Mouse (Mus musculus) liver, adult 2 months (tissue): ENCODE data around the gene Adgre5. TPM values are rescaled to one million over a fixed set of nuclear protein-coding genes. Genes with fewer than 3 reads are reported as not detected.

Experiments
- DNase-seq: peaks from one replicate; pipeline ENCODE4 v3.0.0-alpha.2; 2011; ENCODE audit warnings: low read depth, low spot score; ENCODE audit errors: extremely low read depth
- H3K27ac ChIP-seq: fragments of 200-500 bp; replicated peaks from 2 replicates; pipeline ENCODE4 v1.5.1; 2012; ENCODE audit warnings: low read depth, mild to moderate bottlenecking, control low read depth, inconsistent platforms, low read length; ENCODE audit not compliant: insufficient read depth
- H3K27me3 ChIP-seq: fragments of 200-500 bp; 2 replicates; pipeline ENCODE4 v1.6.1; 2012; ENCODE audit warnings: mild to moderate bottlenecking, moderate library complexity, low read length, inconsistent platforms; ENCODE audit not compliant: control insufficient read depth, insufficient read depth
- H3K36me3 ChIP-seq: fragments of 200-500 bp; 2 replicates; pipeline ENCODE4 v1.6.1; 2012; ENCODE audit warnings: low read length, inconsistent platforms; ENCODE audit not compliant: control insufficient read depth, insufficient read depth
- H3K4me1 ChIP-seq: fragments of 200-500 bp; 2 replicates; pipeline ENCODE4 v1.6.1; 2011; ENCODE audit warnings: low read length; ENCODE audit not compliant: control insufficient read depth, insufficient read depth
- H3K4me3 ChIP-seq: fragments of 200-500 bp; 2 replicates; pipeline ENCODE4 v1.5.1; 2011; ENCODE audit warnings: low read depth, mild to moderate bottlenecking, control low read depth, low read length, moderate library complexity; ENCODE audit not compliant: insufficient read depth
- H3K79me2 ChIP-seq: fragments of 200-500 bp; 2 replicates; pipeline ENCODE4 v1.6.1; 2012; ENCODE audit warnings: inconsistent platforms, mild to moderate bottlenecking, low read length, moderate library complexity; ENCODE audit not compliant: control insufficient read depth, insufficient read depth
- H3K9ac ChIP-seq: fragments of 200-500 bp; 2 replicates; pipeline ENCODE4 v1.6.1; 2012; ENCODE audit warnings: low read depth, mild to moderate bottlenecking, control low read depth, inconsistent platforms, low read length
- CTCF ChIP-seq: fragments of 200-500 bp; IDR thresholded peaks from 2 replicates; pipeline ENCODE4 v1.5.1; 2011; ENCODE audit warnings: low read depth, low read length, control low read depth
- POLR2A ChIP-seq: fragments of 200-500 bp; IDR thresholded peaks from 2 replicates; pipeline ENCODE4 v1.6.1; 2011; ENCODE audit warnings: low read length, control low read depth; ENCODE audit not compliant: insufficient read depth; ENCODE audit errors: extremely low read depth
- WGBS: fragments of 180-500 bp; shearing (Covaris S2); methylation state at CpG from one replicate; pipeline ENCODE4 v1.1.7; 2018; 5-methylcytosine and 5-hydroxymethylcytosine counted together
- polyA plus RNA-seq: library from polyadenylated mRNA; depleted of rRNA; stranded (reverse); fragments of >200 nt; gene quantifications from 2 replicates; pipeline ENCODE4 v1.2.3, GENCODE M21; 2012
- total RNA-seq: library from RNA; depleted of rRNA; stranded (reverse); fragments of >200 nt; gene quantifications from 2 replicates; pipeline ENCODE4 v1.2.3, GENCODE M21; 2014

The Adgre5 gene
- total and polyA plus RNA-seq, 2 experiments: 17.9 to 20.8 TPM

- no peak for DNase-seq
- H3K9ac ChIP-seq: no peak overlapping the region
- peaks cover 25% of the 10 kb centered on the region; the same call in 1 of the 2 replicates for H3K36me3 ChIP-seq
- H3K79me2 ChIP-seq: peaks cover 18% of the 10 kb centered on the region; the same call in 1 of the 2 replicates
- WGBS: 85% methylated on average over 2 of the region's 2 CpGs
- H3K4me1 ChIP-seq: no peaks in the 10 kb centered on the region
- no peaks in the 10 kb centered on the region for H3K27me3 ChIP-seq
- no peak overlapping the region for H3K4me3 ChIP-seq
- H3K27ac ChIP-seq: no peak overlapping the region
- no peak for TF ChIP-seq CTCF
- TF ChIP-seq POLR2A: no peak
Observed at GRCm38 (mm10) chr8:83719048-83719447, 22.1 kb downstream of the Adgre5 start.

- TF ChIP-seq POLR2A (no peak), CTCF (no peak)
- Histone ChIP-seq H3K4me1 (no peaks in the 10 kb centered on the region), H3K9ac (no peak overlapping the region), H3K4me3 (no peak overlapping the region), H3K79me2 (peaks cover 18% of the 10 kb centered on the region; the same call in 1 of the 2 replicates), H3K27ac (no peak overlapping the region), H3K27me3 (no peaks in the 10 kb centered on the region), H3K36me3 (peaks cover 11% of the 10 kb centered on the region; the same call in 1 of the 2 replicates)
- 41% methylated on average over 2 of the region's 2 CpGs for WGBS
- no peak for DNase-seq
Observed at GRCm38 (mm10) chr8:83716563-83716962, 24.6 kb downstream of the Adgre5 start.

- DNase-seq: peak; percentile 24
- no peaks in the 10 kb centered on the region for H3K27me3 ChIP-seq
- peak overlapping the region; percentile 80 for H3K27ac ChIP-seq
- TF ChIP-seq POLR2A: no peak
- TF ChIP-seq CTCF: no peak
- 1% methylated on average over 17 of the region's 17 CpGs for WGBS
- H3K4me1 ChIP-seq: no peaks in the 10 kb centered on the region
- H3K9ac ChIP-seq: peak overlapping the region; percentile 91
- peaks cover 18% of the 10 kb centered on the region; the same call in 1 of the 2 replicates for H3K79me2 ChIP-seq
- H3K36me3 ChIP-seq: peaks cover 10% of the 10 kb centered on the region; the same call in 1 of the 2 replicates
- peak overlapping the region; percentile 93 for H3K4me3 ChIP-seq
Observed at GRCm38 (mm10) chr8:83715771-83716170, 25.4 kb downstream of the Adgre5 start.

GRCm38 (mm10) chr8:83715031-83715690 lies 26.0 kb downstream of the Adgre5 start, which contains the start of gene Ddx39:
Ddx39 (plus strand) TSS chr8:83715177.
- Histone ChIP-seq H3K79me2 (peaks cover 18% of the 10 kb centered on the region; the same call in 1 of the 2 replicates), H3K27ac (peak within 1 kb of the TSS; percentile 80), H3K27me3 (no peaks in the 10 kb centered on the region), H3K36me3 (0 out of 2 replicates have a peak, but pooled peaks cover 5% of the 10 kb centered on the region), H3K4me1 (no peaks in the 10 kb centered on the region), H3K9ac (peak within 1 kb of the TSS; percentile 91), H3K4me3 (peak within 1 kb of the TSS; percentile 93)
- TF ChIP-seq POLR2A: peak; percentile 58; the same call in 1 of the 2 replicates
- TF ChIP-seq CTCF: no peak
- peak; percentile 99 for DNase-seq
- under 1% methylated on average over 63 of the region's 63 CpGs for WGBS

- H3K4me3 ChIP-seq: no peak overlapping the region; the same call in 1 of the 2 replicates
- peak overlapping the region; percentile 38; the same call in 1 of the 2 replicates for H3K27ac ChIP-seq
- DNase-seq: no peak
- no peaks in the 10 kb centered on the region for H3K4me1 ChIP-seq
- peaks cover 18% of the 10 kb centered on the region; the same call in 1 of the 2 replicates for H3K79me2 ChIP-seq
- H3K36me3 ChIP-seq: no peaks in the 10 kb centered on the region
- TF ChIP-seq POLR2A: no peak
- TF ChIP-seq CTCF: no peak
- no peaks in the 10 kb centered on the region for H3K27me3 ChIP-seq
- WGBS: 14% methylated on average over 8 of the region's 8 CpGs
- peak overlapping the region; percentile 40 for H3K9ac ChIP-seq
Observed at GRCm38 (mm10) chr8:83714676-83715030, 26.5 kb downstream of the Adgre5 start.

- Histone ChIP-seq H3K27me3 (no peaks in the 10 kb centered on the region), H3K79me2 (no peaks in the 10 kb centered on the region), H3K36me3 (no peaks in the 10 kb centered on the region), H3K4me1 (no peaks in the 10 kb centered on the region), H3K27ac (no peak overlapping the region), H3K9ac (no peak overlapping the region), H3K4me3 (no peak overlapping the region)
- 72% methylated on average over 8 of the region's 8 CpGs for WGBS
- no peak for DNase-seq
- TF ChIP-seq POLR2A: no peak
- no peak for TF ChIP-seq CTCF
Observed at GRCm38 (mm10) chr8:83707554-83707953, 33.6 kb downstream of the Adgre5 start.
